Mouse (Mus musculus) lung, embryonic 14.5 days (tissue): Measurements from ENCODE around the gene P2rx7. TPM values are rescaled to one million over a fixed set of nuclear protein-coding genes. Genes with fewer than 3 reads are reported as not detected.
A peak's percentile ranks its signal among the peaks of the same experiment; 100 is the strongest.

Experiments used
- ATAC-seq: fragments of 200-750 bp; cut with Nextera tagmentation; 2 replicates; pipeline ENCODE4 v1.8.0; 2017; ENCODE audit warnings: mild to moderate bottlenecking, moderate TSS enrichment, moderate library complexity; ENCODE audit not compliant: insufficient read depth
- DNase-seq: peaks from one replicate; pipeline ENCODE4 v3.0.0-alpha.2; 2015
- H3K27ac ChIP-seq: fragments of 300-500 bp; sonication (generic); 2 replicates; pipeline ENCODE4 v1.5.1; 2014; ENCODE audit warnings: low read depth, mild to moderate bottlenecking, moderate library complexity
- H3K27me3 ChIP-seq: fragments of 300-500 bp; sonication (generic); 2 replicates; pipeline ENCODE4 v1.6.1; 2014; ENCODE audit warnings: low read length, control low read depth; ENCODE audit not compliant: insufficient read depth
- H3K36me3 ChIP-seq: fragments of 300-500 bp; sonication (generic); 2 replicates; pipeline ENCODE4 v1.6.1; 2014; ENCODE audit warnings: control low read depth; ENCODE audit not compliant: insufficient read depth
- H3K4me1 ChIP-seq: fragments of 300-500 bp; sonication (generic); 2 replicates; pipeline ENCODE4 v1.6.1; 2014; ENCODE audit warnings: antibody characterized with exemption, control low read depth; ENCODE audit not compliant: insufficient read depth
- H3K4me2 ChIP-seq: fragments of 300-500 bp; sonication (generic); 2 replicates; pipeline ENCODE4 v1.6.1; 2014; ENCODE audit warnings: mild to moderate bottlenecking
- H3K4me3 ChIP-seq: fragments of 300-500 bp; sonication (generic); 2 replicates; pipeline ENCODE4 v1.5.1; 2014; ENCODE audit warnings: low read depth, low read length
- H3K9ac ChIP-seq: fragments of 300-500 bp; sonication (generic); 2 replicates; pipeline ENCODE4 v1.6.1; 2014
- H3K9me3 ChIP-seq: fragments of 300-500 bp; sonication (generic); 2 replicates; pipeline ENCODE4 v1.6.1; 2016; ENCODE audit warnings: low read depth, low read length, control low read depth
- CTCF ChIP-seq: IDR thresholded peaks from 2 replicates; pipeline ENCODE4 v1.5.1; 2016; ENCODE audit warnings: antibody characterized with exemption, low read depth
- WGBS: fragments of 180-500 bp; shearing (Covaris S2); extraction: QIAGEN DNeasy Blood & Tissue Kit; methylation state at CpG from one replicate; pipeline ENCODE4 v1.1.7; 2014; 5-methylcytosine and 5-hydroxymethylcytosine counted together
- polyA plus RNA-seq: library from polyadenylated mRNA; unstranded; fragments of >200 nt; fragmentation: Nextera tagmentation; extraction: Ambion mirVana; gene quantifications from 2 replicates; pipeline ENCODE4 v1.2.1, GENCODE M21; 2014

P2rx7 gene
- polyA plus RNA-seq, 1 experiment from 2014 or later = 2.7 TPM

DNA sequence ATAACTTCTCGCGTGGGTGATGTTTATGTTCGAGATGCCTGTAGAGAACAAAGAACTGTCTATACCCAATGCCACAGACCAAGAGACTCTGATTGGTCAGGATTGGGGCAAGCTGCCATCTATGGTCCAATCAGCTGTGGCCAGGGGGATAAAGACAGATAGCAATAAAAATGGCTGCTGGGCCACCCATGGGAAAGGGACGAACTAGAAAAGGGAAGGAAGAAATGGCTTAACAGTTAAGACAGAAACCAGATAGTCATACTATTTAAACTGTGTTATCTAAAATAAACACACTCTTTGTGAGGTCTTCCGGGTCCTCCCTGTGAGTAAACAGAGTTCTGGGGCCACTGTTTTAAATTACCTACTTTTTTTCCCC lies 57.1 kb downstream of the P2rx7 start:
- ATAC-seq (no peak), DNase-seq (peak; percentile 33)
- no peaks in the 10 kb centered on the region for H3K9me3 ChIP-seq
- no peak overlapping the region for H3K9ac ChIP-seq
- TF ChIP-seq CTCF = no peak
- H3K27ac ChIP-seq = no peak overlapping the region
- H3K4me3 ChIP-seq = no peak overlapping the region
- H3K4me1 ChIP-seq = peaks cover 6% of the 10 kb centered on the region; the same call in 1 of the 2 replicates
- H3K4me2 ChIP-seq = no peak overlapping the region
- H3K27me3 ChIP-seq = no peaks in the 10 kb centered on the region
- no peaks in the 10 kb centered on the region for H3K36me3 ChIP-seq
- 12% methylated on average over 5 of the region's 5 CpGs for WGBS

DNA sequence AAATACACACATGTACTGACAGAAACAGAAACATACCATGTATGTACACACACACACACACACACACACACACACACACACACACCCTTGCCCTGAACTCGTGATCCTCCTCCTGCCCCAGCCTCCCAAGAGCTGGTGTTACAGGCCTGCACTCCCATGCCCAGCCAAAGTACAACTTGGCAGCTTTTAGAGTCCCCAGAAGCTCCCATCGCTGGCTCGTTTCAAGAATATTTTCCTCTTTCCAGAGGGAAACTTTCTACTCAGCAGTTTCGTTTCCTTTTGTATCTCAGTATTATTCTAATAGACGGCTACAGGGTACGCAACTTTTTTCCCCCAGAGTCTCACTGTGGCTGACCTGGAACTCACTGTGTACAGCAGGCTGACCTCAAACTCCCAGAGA lies 58.4 kb downstream of the P2rx7 start:
- TF ChIP-seq CTCF = no peak
- no peak for DNase-seq
- Histone ChIP-seq H3K27ac (no peak overlapping the region), H3K4me3 (no peak overlapping the region), H3K9ac (no peak overlapping the region), H3K9me3 (no peaks in the 10 kb centered on the region), H3K4me1 (peaks cover 12% of the 10 kb centered on the region), H3K36me3 (no peaks in the 10 kb centered on the region), H3K4me2 (no peak overlapping the region), H3K27me3 (no peaks in the 10 kb centered on the region)
- 71% methylated on average over 6 of the region's 6 CpGs for WGBS
- ATAC-seq = no peak

DNA sequence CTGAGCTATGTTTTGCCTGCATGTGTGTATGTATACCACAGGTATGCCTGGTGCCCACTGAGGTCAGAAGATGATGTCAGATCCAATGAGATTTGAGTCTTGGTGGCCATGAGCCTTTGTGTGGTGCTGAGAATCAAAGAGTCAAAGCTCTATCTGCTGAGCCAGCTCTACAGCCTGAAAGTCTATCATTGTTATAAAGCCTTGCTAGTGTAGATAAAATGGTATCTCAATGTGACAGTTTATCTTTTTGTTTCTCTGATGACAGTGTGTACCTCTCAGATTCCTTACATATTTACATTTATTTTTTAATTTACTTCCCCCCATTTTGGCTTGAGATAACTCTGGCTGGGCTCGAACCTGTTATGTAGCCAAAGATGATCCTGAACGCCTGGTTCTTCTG lies 59.9 kb downstream of the P2rx7 start:
- Histone ChIP-seq H3K36me3 (no peaks in the 10 kb centered on the region), H3K4me2 (no peak overlapping the region), H3K27me3 (no peaks in the 10 kb centered on the region), H3K4me3 (no peak overlapping the region), H3K9ac (no peak overlapping the region), H3K4me1 (peaks cover 12% of the 10 kb centered on the region), H3K9me3 (no peaks in the 10 kb centered on the region), H3K27ac (no peak overlapping the region)
- TF ChIP-seq CTCF = no peak
- ATAC-seq (no peak), DNase-seq (no peak)
- WGBS = 66% methylated on average over 2 of the region's 2 CpGs

DNA sequence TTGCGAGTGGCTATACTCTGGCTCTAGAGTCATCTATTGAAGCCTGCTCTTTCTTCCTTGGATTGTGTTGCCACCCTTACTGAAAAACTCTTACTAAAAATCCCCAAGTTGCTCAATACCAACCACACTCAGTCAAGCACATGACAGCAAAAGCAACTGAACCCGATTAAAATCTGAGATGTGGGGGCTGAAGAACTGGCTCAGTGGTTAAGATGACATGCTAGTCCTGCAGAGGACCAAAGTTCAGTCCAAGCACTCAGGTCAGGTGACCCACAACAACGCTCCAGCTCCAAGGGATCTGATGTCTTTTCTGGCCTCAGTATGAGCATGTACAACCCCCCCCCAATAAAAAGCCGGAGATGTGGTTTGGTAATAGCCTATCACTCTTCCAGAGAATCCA lies 60.9 kb downstream of the P2rx7 start:
- TF ChIP-seq CTCF = no peak
- WGBS = 75% methylated on average over 4 of the region's 4 CpGs
- H3K9ac ChIP-seq = no peak overlapping the region
- DNase-seq (no peak), ATAC-seq (no peak)
- peaks cover 9% of the 10 kb centered on the region for H3K4me1 ChIP-seq
- H3K36me3 ChIP-seq = no peaks in the 10 kb centered on the region
- H3K4me3 ChIP-seq = no peak overlapping the region
- no peak overlapping the region for H3K4me2 ChIP-seq
- no peak overlapping the region for H3K27ac ChIP-seq
- no peaks in the 10 kb centered on the region for H3K9me3 ChIP-seq
- no peaks in the 10 kb centered on the region for H3K27me3 ChIP-seq

DNA sequence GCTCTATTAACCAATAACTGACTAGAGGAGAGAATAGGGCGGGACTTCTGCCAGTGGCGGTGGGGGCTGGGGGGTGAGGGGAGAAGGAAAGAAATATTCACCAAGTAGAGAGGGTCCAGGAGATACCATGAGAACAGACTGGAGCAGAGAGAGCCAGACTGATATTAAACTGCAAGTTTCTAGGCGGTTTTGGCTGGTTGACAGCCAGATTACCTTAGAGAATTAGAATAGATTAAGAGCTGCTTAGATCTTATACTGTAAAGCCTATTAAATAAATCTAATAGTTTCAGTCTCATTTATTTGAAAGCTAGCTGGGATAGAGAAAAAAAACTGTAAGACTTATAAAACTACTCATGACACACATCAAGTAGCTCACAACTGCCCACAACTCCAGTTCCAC lies 61.5 kb downstream of the P2rx7 start:
- no peak overlapping the region for H3K27ac ChIP-seq
- H3K36me3 ChIP-seq = no peaks in the 10 kb centered on the region
- WGBS = 64% methylated on average over 3 of the region's 3 CpGs
- H3K4me3 ChIP-seq = no peak overlapping the region
- peaks cover 9% of the 10 kb centered on the region for H3K4me1 ChIP-seq
- H3K9ac ChIP-seq = no peak overlapping the region
- no peaks in the 10 kb centered on the region for H3K27me3 ChIP-seq
- no peak for TF ChIP-seq CTCF
- no peak for ATAC-seq
- no peak overlapping the region for H3K4me2 ChIP-seq
- no peak for DNase-seq
- no peaks in the 10 kb centered on the region for H3K9me3 ChIP-seq

DNA sequence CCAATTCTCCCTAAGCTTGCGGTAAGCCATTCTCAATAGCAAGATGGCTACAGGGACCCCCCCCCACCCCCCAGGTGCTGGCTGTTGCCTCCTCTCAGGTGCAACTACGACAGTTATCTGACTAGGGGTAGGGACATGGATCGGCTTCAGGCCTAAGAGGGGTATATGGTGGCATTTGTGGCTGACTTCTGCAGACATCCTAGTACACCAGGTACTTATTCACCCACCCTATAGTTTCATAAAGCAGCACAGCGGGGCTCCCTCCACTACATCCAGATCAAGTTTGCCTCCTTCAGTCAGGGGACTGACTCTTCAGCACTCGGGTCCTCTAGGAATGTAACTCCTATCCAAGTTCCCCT lies 63.2 kb downstream of the P2rx7 start:
- Histone ChIP-seq H3K9ac (peak overlapping the region; percentile 80), H3K27ac (peak overlapping the region; percentile 80), H3K27me3 (no peaks in the 10 kb centered on the region), H3K4me3 (peak overlapping the region; percentile 70), H3K9me3 (no peaks in the 10 kb centered on the region), H3K36me3 (no peaks in the 10 kb centered on the region), H3K4me2 (peak overlapping the region; percentile 91), H3K4me1 (peaks cover 6% of the 10 kb centered on the region)
- WGBS = 36% methylated on average over 5 of the region's 5 CpGs
- DNase-seq (no peak), ATAC-seq (peak; percentile 9; the same call in 1 of the 2 replicates)
- TF ChIP-seq CTCF = no peak

DNA sequence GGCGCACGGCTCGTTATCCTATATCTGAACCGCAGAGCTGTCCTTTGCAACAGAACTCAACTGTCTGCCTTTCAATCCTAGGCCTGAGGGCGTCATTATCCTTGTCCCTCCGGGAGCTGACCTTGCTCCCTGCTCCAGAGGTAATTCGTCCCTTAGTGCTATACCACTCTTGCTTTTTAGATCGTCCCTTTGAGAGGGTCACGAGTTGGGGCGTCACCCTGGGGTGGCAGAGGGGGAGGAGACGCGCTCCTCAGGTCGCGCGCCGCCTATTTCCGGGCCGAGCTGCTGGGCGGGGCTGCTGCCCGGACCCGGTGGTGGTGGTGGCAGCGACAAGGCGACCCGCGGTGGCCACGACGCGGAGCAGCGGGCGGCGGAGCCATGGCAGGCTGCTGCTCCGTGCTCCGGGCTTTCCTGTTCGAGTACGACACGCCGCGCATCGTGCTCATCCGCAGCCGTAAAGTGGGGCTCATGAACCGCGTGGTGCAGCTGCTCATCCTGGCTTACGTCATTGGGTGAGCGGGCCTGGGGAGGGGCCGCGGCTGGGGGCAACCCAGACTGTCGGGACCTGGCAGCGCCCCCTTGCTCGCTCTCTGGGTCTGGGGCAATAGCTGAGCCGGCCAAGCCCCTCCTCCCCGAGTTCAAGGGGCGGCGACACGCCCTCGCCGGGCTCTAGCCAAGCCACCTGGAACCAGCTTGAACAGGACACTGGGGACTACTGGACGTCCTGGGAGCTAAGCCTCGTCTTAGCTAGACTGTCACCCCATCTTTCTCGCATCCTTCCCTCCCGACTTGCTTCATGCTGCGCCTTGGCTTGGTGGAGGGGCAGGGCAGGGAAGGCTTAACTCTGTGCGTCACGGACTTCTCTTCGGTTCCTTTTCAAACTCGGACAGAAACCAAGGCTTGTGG lies 63.8 kb downstream of the P2rx7 start, which contains the start of gene P2rx4:
TSS of gene P2rx4 (plus strand) at position 269 of the 906 bp plus-strand sequence.
- Histone ChIP-seq H3K27ac (peak within 1 kb of the TSS; percentile 80), H3K4me2 (peak within 1 kb of the TSS; percentile 91)
- WGBS = under 1% methylated on average over 66 of the region's 66 CpGs

More for the DNA sequence above, 63.8 kb downstream of the P2rx7 start, which contains the start of gene P2rx4:
- no peaks in the 10 kb centered on the region for H3K36me3 ChIP-seq
- H3K9ac ChIP-seq = peak within 1 kb of the TSS; percentile 80
- peaks cover 6% of the 10 kb centered on the region for H3K4me1 ChIP-seq
- ATAC-seq = peak; percentile 86
- DNase-seq = peak; percentile 81
- no peaks in the 10 kb centered on the region for H3K27me3 ChIP-seq
- peak within 1 kb of the TSS; percentile 70 for H3K4me3 ChIP-seq
- peak; percentile 44; the same call in 1 of the 2 replicates for TF ChIP-seq CTCF
- H3K9me3 ChIP-seq = no peaks in the 10 kb centered on the region
